Mouse (Mus musculus) induced T-regulatory cell, adult 2 months (primary cell): ENCODE measurements around the gene Ptprq.

Experiments used
- DNase-seq: peaks from one replicate; pipeline ENCODE4 v3.0.0-alpha.2; 2012; ENCODE audit warnings: low read depth

The Ptprq gene

GRCm38 (mm10) chr10:107628104-107628503, 91.7 kb downstream of the Ptprq start:
- no peak for DNase-seq

GRCm38 (mm10) chr10:107626648-107627047, 93.2 kb downstream of the Ptprq start:
- no peak for DNase-seq

- no peak for DNase-seq
Observed at GRCm38 (mm10) chr10:107624211-107624610, 95.6 kb downstream of the Ptprq start.

DNA sequence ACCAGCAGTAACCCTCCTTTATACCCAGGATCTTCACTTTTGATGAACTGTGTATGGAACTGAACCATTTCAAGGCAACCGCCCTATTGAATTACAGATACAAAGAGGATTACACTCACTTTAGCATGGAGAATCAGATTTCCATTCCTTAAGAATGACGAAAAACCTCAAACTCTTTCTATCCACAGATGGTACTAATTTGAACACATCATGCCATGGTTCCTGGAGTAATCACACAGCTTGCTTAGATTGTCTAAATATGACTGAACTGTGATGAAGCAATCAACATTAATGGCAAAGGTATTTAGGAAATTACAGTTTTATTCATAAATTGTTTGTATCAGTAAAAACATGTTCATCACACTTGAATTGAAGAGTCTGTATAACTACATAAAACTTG, 104.4 kb downstream of the Ptprq start:
- DNase-seq, result no peak

DNA sequence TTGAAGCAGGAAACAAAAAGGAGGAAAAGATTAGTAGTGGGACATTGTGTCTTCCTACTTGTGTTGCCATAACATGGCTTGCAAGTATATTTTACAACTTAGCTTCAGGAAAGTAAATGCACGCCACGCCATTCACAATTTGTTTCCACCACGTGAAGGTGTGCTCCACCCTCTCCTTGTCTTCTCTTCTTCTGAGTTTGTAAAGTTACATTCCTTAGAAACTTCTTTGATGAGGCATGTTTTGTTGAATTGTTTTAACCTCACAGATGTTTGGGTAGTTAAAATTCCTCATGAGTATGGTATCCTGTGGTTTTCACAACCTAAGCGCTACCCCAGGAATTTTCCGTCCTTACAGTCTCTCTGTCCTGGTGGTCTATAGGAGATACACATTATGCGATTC, 118.5 kb downstream of the Ptprq start:
- no peak for DNase-seq

DNA sequence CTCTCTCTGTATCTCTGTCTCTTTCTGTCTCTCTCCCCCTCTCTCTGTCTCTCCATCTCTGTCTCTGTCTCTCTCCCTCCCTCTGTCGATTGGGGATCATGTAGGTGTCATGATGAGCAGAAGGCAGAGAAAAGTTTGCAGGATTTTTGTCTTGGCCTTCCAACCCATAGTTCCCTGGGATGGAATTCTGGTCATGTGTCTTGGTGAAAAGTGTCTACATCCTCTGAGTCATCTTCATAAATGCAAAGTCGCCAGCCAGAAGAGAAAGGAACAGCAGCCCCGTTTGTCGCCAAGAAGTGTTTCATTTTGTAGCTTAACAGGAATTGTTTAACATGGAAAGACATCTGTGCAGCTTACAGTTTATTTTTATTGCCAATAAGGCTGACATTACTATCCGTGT, 136.5 kb downstream of the Ptprq start:
- no peak for DNase-seq

GRCm38 (mm10) chr10:107569044-107569443, 150.8 kb downstream of the Ptprq start:
- DNase-seq, result no peak

DNA sequence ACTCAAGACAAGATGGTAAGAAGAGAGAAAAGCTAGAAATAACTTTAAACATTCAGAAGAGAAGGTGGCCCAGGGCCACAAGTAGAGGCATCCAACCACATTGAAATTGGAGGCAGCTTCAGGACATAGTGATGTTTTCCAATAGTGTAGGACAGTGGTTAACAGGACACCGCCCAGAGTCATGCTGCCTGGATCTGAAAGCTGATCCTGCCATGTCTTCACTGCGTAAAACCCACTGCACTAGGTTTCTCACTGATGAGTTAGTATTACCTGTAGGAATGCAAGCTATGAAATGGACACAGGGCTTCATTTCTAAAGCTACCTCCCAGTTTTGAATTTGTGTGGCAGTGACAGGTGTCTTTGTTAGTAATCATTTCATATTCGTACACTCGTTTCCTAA, 151.6 kb downstream of the Ptprq start:
- no peak for DNase-seq

DNA sequence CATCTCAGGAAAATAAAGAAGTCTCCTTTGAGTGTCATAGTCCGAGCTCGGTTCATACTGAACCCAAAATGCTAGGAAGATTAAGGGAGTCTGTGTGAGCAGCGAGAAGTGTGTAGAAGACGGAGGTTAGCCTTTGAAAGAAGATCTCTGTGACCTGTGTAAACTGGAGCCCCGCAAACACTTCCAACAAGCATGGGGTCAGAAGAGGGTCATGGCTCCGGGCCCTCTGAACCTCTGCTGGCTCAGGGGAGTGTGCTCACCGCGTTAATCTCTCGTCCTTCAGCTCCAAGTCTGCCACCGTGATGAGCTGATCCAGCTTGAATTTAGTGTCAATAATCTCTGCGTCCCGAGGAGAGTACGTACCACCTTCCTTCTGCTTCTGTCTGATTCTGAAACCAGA, 157.0 kb downstream of the Ptprq start:
- DNase-seq, result no peak

DNA sequence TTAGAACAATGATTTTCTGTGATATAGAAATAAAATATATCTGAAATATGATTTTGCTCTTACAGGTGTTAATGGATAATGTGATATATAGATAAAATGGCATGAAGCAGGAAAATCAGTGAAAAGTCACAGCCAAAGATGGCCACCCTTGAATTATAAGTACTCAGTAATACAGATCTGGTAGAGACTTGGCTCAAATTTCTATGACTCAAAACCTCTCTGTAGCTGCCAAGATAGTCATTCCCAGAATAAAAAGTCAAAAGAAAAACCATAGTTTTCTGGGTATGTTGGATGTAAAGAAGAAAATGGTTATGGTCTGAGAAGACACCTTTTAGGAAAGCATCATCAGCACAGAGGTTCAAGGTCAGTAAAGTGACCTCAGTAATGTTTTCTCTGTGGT, 159.0 kb downstream of the Ptprq start:
- no peak for DNase-seq

- DNase-seq, result no peak
Observed at GRCm38 (mm10) chr10:107543026-107543425, 176.8 kb downstream of the Ptprq start.

- no peak for DNase-seq
Observed at GRCm38 (mm10) chr10:107528758-107529157, 191.1 kb downstream of the Ptprq start.

GRCm38 (mm10) chr10:107519216-107519615, 200.6 kb downstream of the Ptprq start:
- DNase-seq, result no peak

DNA sequence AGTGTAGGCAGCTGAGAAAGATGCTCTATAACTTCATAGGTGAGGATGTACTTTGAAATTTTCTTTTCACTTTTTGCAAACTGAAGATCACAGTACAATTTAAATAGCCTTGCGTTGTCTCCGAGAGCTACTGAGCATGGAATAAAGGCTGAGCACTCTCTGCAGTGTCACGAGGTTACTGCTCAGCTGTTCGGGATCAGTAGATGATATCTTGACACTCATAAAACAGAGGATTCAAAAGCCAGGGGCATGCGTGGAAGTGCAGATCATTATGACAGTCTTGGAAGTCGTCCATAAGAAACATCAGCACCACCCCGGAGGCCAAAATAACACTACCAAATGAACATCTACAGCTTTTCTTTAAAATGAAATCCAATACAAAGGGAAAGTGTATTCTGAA, 203.2 kb downstream of the Ptprq start:
- DNase-seq, result no peak

DNA sequence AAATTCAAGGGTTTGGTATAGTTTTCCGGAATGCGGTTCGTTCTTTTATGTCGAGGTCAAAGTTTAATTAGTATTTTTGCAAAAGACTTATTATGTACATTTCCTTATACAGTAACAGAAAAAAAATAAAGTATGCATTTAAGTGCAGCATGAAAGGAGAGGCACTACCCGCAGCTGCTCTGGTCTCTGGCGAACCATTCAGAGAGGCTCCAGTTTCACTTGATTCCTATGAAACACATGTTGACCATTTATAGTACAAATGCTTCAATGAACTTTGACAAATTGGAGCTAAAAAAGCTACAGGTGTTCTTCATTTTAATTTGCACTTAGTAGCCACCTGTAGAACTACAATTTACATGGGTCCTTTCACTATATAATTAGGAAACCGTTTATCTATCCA, 205.1 kb downstream of the Ptprq start:
- no peak for DNase-seq

GRCm38 (mm10) chr10:107506397-107506796, 213.5 kb downstream of the Ptprq start:
- DNase-seq, result no peak

DNA sequence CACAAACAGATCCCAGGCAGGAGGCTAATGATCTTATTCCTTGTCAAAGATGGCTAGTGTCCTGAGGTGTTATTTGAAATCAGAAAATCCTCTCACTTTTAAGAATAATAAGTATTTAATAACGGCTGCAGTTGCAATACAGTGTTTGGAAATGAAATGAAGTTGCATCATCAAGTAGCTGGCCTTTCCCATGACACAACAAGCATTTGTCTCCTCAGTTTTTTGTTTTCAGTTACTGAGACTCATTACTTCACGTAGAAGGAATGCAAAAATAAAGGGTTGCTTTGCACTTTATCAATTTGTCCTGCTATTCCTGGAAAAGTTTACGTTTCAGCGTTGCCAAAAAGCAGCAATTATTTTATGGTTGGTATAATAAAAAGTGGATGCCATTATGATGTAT, 216.4 kb downstream of the Ptprq start:
- DNase-seq, result no peak

GRCm38 (mm10) chr10:107502193-107502592, 217.7 kb downstream of the Ptprq start:
- DNase-seq, result no peak

DNA sequence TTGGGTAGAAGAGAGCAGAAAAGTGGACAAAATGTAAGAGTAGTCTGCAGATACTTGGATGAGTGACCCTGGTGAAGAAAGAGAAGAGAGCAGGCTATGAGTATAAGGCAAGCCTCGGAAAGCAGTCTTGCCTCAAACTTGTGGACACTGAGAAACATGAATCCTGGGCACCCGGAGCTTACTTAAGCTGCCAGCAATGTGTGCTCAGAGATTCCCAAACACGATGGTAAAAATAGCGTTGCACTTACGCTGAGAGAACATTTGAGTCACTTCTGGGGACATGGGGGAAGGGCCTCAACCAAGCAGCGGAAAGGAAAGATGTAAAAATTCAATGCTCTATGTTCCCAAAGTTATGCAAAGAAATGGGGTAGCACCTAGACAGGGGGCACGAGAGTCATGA, 220.2 kb downstream of the Ptprq start:
- no peak for DNase-seq

- DNase-seq, result no peak
Observed at GRCm38 (mm10) chr10:107496402-107496801, 223.4 kb downstream of the Ptprq start.

DNA sequence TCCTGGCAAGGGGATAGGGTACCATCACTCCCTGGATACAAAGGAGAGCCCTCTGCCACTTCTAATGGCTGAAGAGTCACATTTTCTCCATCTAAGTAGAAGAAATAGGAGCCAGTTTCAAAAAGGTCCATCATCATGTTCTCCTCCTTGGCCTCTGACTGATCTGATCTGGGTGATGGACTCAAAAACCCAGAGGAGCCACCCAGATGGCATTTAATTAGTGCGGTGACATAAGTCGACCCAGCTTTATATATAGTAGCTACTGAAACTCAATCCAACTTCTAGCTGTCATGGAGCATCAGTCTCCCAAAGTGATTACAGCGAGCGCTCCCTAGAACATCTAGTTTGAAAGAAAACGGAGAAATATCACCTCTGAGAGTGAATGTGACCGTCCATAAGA, 225.3 kb downstream of the Ptprq start, which contains the start of gene Myf6:
Myf6 (minus strand) TSS at position 170 of the 400 bp plus-strand sequence.
- DNase-seq, result no peak

- no peak for DNase-seq
Observed at GRCm38 (mm10) chr10:107493580-107494474, 226.0 kb downstream of the Ptprq start.

DNA sequence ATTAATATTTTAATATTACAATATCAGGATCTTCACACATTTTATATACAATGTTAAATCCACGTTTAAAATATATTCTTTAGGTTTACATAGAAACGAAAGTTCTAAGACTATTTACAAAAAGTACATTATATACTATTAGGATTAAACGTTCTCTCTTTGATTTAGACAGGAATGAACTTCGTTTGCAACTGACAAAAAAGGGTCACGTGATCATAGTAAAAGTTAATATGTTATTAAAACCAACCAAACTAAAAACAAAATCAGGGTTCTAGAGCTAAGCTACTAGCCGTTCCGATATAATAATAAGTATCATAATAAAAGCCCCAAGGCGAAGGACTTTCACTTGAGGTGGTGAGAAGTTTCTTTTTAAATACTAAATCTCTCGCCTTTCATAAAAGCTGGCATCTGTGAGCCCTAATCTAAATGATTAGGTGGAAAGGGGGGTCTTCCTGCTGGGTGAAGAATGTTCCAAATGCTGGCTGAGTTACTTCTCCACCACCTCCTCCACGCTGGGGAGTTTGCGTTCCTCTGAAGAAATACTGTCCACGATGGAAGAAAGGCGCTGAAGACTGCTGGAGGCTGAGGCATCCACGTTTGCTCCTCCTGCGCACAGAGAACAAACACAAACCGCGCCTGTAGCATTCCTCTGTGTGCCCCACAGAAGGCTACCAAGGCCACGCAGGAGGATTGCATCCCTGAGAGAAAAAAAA, 226.8 kb downstream of the Ptprq start:
- DNase-seq, result no peak
